Mouse (Mus musculus) midbrain, embryonic 15.5 days (tissue): ENCODE results near the gene Cpeb3. TPM values are rescaled to one million over a fixed set of nuclear protein-coding genes. Genes with fewer than 3 reads are reported as not detected.
"Not testable (repeated sequence)": the region's sequence is repeated elsewhere in the genome, so short reads cannot be mapped to it uniquely, and the experiment has no call there.

Experiments
- ATAC-seq: fragments of 200-750 bp; cut with Nextera tagmentation; replicated peaks from 2 replicates; pipeline ENCODE4 v1.8.0; 2017; ENCODE audit warnings: moderate TSS enrichment
- H3K27ac ChIP-seq: fragments of 300-500 bp; sonication (generic); 2 replicates; pipeline ENCODE4 v1.5.1; 2015; ENCODE audit warnings: mild to moderate bottlenecking, inconsistent platforms
- H3K27me3 ChIP-seq: fragments of 300-500 bp; sonication (generic); replicated peaks from 2 replicates; pipeline ENCODE4 v1.6.1; 2015; ENCODE audit warnings: inconsistent platforms
- H3K36me3 ChIP-seq: fragments of 300-500 bp; sonication (generic); replicated peaks from 2 replicates; pipeline ENCODE4 v1.6.1; 2015; ENCODE audit warnings: inconsistent platforms
- H3K4me1 ChIP-seq: fragments of 300-500 bp; sonication (generic); 2 replicates; pipeline ENCODE4 v1.6.1; 2015; ENCODE audit warnings: inconsistent platforms
- H3K4me2 ChIP-seq: fragments of 300-500 bp; sonication (generic); 2 replicates; pipeline ENCODE4 v1.6.1; 2015; ENCODE audit warnings: inconsistent platforms, mild to moderate bottlenecking, moderate library complexity
- H3K4me3 ChIP-seq: fragments of 300-500 bp; sonication (generic); 2 replicates; pipeline ENCODE4 v1.5.1; 2015; ENCODE audit warnings: mild to moderate bottlenecking, inconsistent platforms
- H3K9ac ChIP-seq: fragments of 300-500 bp; sonication (generic); 2 replicates; pipeline ENCODE4 v1.6.1; 2015; ENCODE audit warnings: mild to moderate bottlenecking, inconsistent platforms
- H3K9me3 ChIP-seq: fragments of 300-500 bp; sonication (generic); 2 replicates; pipeline ENCODE4 v1.6.1; 2016; ENCODE audit warnings: inconsistent platforms
- WGBS: fragments of 180-500 bp; shearing (Covaris S2); methylation state at CpG from one replicate; pipeline ENCODE4 v1.1.7; 2015; ENCODE audit warnings: mixed read lengths; 5-methylcytosine and 5-hydroxymethylcytosine counted together
- polyA plus RNA-seq: library from polyadenylated mRNA; unstranded; fragments of >200 nt; fragmentation: Nextera tagmentation; extraction: Ambion mirVana; gene quantifications from 2 replicates; pipeline ENCODE4 v1.2.1, GENCODE M21; 2015

Gene Cpeb3
- polyA plus RNA-seq, 1 experiment from 2014 or later, result 14.1 TPM

DNA sequence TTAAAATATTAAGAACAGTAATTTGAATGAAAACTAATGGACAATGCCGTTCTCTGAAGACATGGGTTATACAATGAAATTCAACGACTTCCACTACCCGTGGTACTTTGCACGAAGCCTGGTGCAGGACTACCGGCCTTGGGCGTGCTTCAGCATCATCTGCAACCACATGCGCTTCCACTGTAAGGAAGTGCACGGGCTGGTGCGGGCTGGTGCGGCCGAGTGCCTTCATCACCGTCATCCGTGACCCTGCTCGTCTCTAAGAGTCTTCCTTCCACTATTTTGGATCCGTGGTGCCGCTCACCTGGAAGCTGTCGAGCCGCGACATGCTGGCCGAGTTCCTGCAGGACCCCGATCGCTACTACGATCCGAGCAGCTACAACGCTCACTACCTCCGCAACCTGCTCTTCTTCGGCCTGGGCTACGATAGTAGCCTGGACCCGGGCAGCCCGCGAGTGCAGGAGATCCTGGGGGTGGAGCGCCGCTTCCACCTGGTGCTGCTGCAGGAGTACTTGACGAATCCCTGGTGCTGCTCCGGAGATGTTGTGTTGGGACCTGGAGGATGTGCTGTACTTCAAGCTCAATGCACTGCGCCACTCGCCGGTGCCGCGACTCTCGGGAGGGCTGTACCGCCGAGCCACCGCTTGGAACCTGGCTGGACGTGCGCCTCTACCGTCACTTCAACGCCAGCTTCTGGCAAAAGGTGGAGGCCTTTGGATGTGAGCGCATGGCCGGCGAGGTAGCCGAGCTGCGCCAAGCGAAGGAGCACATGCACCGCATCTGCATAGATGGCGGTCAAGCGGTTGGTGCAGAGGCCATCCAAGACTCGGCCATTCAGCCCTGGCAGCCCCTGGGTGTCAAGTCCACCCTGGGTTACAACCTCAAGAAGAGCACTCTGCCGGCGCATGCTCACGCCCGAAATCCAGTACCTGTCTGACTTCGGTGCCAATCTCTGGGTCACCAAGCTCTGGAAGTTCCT, 25.4 kb upstream of the Cpeb3 start:
- H3K27me3 ChIP-seq, result peaks cover 6% of the 10 kb centered on the region
- peak overlapping the region; percentile 73 for H3K4me2 ChIP-seq
- peak overlapping the region; percentile 50 for H3K9ac ChIP-seq
- H3K9me3 ChIP-seq, result no peaks in the 10 kb centered on the region
- WGBS, result 5% methylated on average over 63 of the region's 63 CpGs
- no peak overlapping the region for H3K27ac ChIP-seq
- peaks cover 21% of the 10 kb centered on the region for H3K4me1 ChIP-seq
- H3K4me3 ChIP-seq, result peak overlapping the region; percentile 43
- no peaks in the 10 kb centered on the region for H3K36me3 ChIP-seq
- peak; percentile 78 for ATAC-seq

GRCm38 (mm10) chr19:37232598-37232997, 24.2 kb upstream of the Cpeb3 start:
- 80% methylated on average over 9 of the region's 9 CpGs for WGBS
- H3K27ac ChIP-seq, ATAC-seq, H3K4me3 ChIP-seq, H3K4me2 ChIP-seq, H3K9me3 ChIP-seq, H3K27me3 ChIP-seq, H3K36me3 ChIP-seq, H3K9ac ChIP-seq: not testable (repeated sequence)
- H3K4me1 ChIP-seq, result peaks cover 10% of the 10 kb centered on the region

DNA sequence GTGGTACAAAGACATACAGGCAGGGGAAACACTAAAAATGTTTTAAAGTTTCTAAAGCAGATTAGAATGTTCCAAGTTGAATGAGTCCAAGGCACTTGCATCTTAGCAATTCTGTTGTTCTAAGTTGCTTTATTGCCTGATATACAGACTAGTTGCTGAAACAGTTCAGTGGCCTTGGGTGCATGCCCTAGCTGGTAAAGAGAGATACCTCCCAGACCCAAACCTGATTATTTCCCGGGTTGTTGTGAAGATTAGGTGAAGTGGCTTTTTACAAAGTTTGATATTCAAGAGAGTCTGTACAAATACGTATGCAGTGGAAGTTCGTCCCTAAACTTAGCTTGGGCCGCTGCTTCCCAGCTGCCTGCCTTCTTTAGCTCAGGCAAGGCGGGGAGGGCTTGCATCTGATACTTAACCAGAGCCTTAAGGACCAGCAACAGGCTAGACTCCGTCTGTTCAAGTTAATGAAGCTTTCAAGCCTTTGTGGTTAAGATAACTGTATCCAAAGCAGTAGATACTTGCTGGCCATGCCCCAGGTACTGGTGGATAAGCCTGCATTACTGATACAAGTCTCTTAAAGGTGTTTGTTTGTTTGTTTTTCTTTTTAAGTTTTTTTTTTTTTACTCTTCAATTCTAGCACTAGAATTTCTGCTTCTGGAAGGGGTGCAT, 16.9 kb upstream of the Cpeb3 start:
- H3K27me3 ChIP-seq, result no peaks in the 10 kb centered on the region
- no peaks in the 10 kb centered on the region for H3K9me3 ChIP-seq
- H3K9ac ChIP-seq, result no peak overlapping the region
- ATAC-seq, result no peak
- no peak overlapping the region for H3K4me2 ChIP-seq
- no peaks in the 10 kb centered on the region for H3K4me1 ChIP-seq
- no peak overlapping the region for H3K4me3 ChIP-seq
- H3K27ac ChIP-seq, result no peak overlapping the region
- H3K36me3 ChIP-seq, result peaks cover 9% of the 10 kb centered on the region; the same call in 1 of the 2 replicates
- WGBS, result 84% methylated on average over 6 of the region's 6 CpGs

DNA sequence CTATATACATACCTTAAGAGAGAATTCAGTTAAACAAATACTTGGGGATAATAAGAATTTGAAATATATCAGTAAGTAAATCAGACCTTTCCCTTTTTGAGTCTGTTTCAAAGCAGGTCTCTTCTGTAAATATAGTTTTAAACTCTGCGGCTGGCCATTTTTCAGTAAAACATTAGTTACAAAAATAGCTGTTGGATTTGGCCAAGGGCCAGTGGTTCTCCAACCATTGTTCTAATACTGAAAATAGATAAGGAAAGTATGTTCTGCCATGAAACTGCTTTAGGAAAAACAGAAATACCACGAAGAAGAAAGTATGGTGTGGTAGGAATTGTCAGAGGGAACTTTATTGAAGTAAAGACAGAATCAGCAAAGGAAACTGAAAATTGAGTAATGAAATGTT, 6.3 kb upstream of the Cpeb3 start:
- 88% methylated on average over 2 of the region's 2 CpGs for WGBS
- peaks cover 2% of the 10 kb centered on the region for H3K4me1 ChIP-seq
- no peak overlapping the region for H3K27ac ChIP-seq
- H3K36me3 ChIP-seq, result peaks cover 26% of the 10 kb centered on the region
- H3K9ac ChIP-seq, result no peak overlapping the region
- H3K4me3 ChIP-seq, result no peak overlapping the region
- no peaks in the 10 kb centered on the region for H3K9me3 ChIP-seq
- H3K4me2 ChIP-seq, result no peak overlapping the region
- H3K27me3 ChIP-seq, result no peaks in the 10 kb centered on the region
- no peak for ATAC-seq

GRCm38 (mm10) chr19:37211416-37211815, 3.0 kb upstream of the Cpeb3 start:
- 95% methylated on average over 3 of the region's 3 CpGs for WGBS
- Histone ChIP-seq H3K27ac (no peak overlapping the region), H3K27me3 (no peaks in the 10 kb centered on the region), H3K4me1 (peaks cover 16% of the 10 kb centered on the region), H3K4me2 (no peak overlapping the region), H3K36me3 (peaks cover 13% of the 10 kb centered on the region), H3K9ac (no peak overlapping the region), H3K4me3 (no peak overlapping the region), H3K9me3 (no peaks in the 10 kb centered on the region)
- no peak for ATAC-seq

- Histone ChIP-seq H3K9ac (no peak overlapping the region), H3K9me3 (no peaks in the 10 kb centered on the region), H3K4me3 (no peak overlapping the region), H3K27me3 (no peaks in the 10 kb centered on the region), H3K36me3 (peaks cover 9% of the 10 kb centered on the region), H3K4me2 (no peak overlapping the region), H3K4me1 (peaks cover 19% of the 10 kb centered on the region), H3K27ac (no peak overlapping the region)
- no peak for ATAC-seq
- WGBS, result 92% methylated on average over 4 of the region's 4 CpGs
These were observed 2.1 kb upstream of the Cpeb3 start for GRCm38 (mm10) chr19:37210457-37210856.

DNA sequence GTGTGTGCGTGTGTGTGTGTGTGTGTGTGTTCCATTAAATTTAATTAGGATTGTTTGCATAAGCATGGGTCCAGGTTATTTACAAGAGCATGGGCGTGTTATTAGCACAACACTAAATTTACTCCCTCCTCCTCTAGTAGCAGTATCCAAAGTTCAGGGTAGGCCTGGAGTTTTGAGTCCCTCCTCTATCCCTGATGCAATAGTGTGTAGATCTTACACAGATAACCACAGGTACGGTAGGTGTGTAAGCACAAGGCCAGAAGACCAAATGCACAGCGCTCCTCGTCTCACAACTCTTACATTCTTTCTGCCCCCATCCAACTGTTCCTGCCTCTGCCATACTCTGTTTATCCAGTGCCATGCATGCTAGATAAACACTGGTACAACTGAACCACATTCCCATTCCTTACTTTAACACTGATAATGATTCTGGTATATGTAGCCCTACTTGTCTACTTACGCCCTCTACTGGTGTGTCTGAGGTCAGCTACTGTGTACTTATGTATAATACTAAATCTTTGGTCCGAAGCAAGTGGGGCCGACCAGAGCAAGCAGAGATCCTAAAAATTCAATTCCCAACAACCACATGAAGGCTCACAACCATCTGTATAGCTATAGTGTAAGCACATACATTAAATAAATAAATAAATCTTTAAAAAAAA, 1.2 kb upstream of the Cpeb3 start:
- no peak overlapping the region for H3K4me3 ChIP-seq
- H3K27me3 ChIP-seq, result no peaks in the 10 kb centered on the region
- peaks cover 19% of the 10 kb centered on the region for H3K4me1 ChIP-seq
- H3K36me3 ChIP-seq, result peaks cover 8% of the 10 kb centered on the region
- 86% methylated on average over 8 of the region's 8 CpGs for WGBS
- no peak for ATAC-seq
- no peaks in the 10 kb centered on the region for H3K9me3 ChIP-seq
- H3K4me2 ChIP-seq, result peak overlapping the region; percentile 84
- no peak overlapping the region for H3K9ac ChIP-seq
- H3K27ac ChIP-seq, result no peak overlapping the region

GRCm38 (mm10) chr19:37208986-37209385, 585 bp upstream of the Cpeb3 start:
- ATAC-seq, result no peak
- no peaks in the 10 kb centered on the region for H3K9me3 ChIP-seq
- H3K27me3 ChIP-seq, result no peaks in the 10 kb centered on the region
- H3K27ac ChIP-seq, result no peak overlapping the region
- H3K9ac ChIP-seq, result peak overlapping the region; percentile 96; the same call in 1 of the 2 replicates
- H3K4me1 ChIP-seq, result peaks cover 19% of the 10 kb centered on the region
- peaks cover 8% of the 10 kb centered on the region for H3K36me3 ChIP-seq
- peak overlapping the region; percentile 84 for H3K4me2 ChIP-seq
- peak overlapping the region; percentile 91 for H3K4me3 ChIP-seq
- WGBS, result 87% methylated on average over 7 of the region's 7 CpGs

GRCm38 (mm10) chr19:37207303-37208175, 862 bp downstream of the Cpeb3 start, which contains the start of gene March5:
TSS of gene March5 (plus strand) at chr19:37207543.
- ATAC-seq, result peak; percentile 99
- no peaks in the 10 kb centered on the region for H3K9me3 ChIP-seq
- H3K4me1 ChIP-seq, result peaks cover 19% of the 10 kb centered on the region
- no peaks in the 10 kb centered on the region for H3K27me3 ChIP-seq
- WGBS, result under 1% methylated on average over 72 of the region's 94 CpGs
- peak within 1 kb of the TSS; percentile 85 for H3K27ac ChIP-seq
- peak within 1 kb of the TSS; percentile 84 for H3K4me2 ChIP-seq
- H3K9ac ChIP-seq, result peak within 1 kb of the TSS; percentile 96
- peak within 1 kb of the TSS; percentile 91 for H3K4me3 ChIP-seq
- H3K36me3 ChIP-seq, result peaks cover 8% of the 10 kb centered on the region

DNA sequence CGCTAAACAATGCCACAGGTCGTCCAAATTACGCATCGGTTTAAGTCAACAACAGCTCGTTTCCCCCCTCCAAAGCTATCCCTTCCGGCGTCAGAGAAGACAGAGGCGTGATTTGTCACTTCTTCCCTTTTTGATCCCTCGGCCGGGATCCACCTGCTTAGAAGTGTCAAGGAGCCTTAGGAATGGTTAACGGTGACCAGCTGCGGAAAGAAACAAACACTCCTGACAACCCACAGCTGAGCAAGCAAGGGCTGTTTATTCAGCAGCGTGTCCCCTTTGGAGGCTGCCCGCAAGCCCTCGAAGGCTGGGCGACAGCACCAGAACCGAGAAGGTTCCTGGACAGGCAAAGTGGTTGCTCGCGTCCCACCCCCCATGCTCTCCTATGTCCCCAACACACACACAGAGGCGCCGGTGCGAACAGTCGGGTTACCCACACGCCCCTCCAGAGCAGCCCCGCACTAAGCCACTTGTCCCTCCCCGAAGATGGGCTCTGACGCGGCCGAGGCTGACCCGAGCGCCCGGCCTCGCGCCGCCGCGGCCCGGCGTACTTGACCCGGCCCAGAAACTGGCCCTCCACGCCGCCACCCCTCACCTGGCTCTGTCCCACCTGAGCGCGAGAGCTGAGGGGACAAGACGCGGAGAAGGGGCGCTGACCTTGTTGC, 1.6 kb downstream of the Cpeb3 start:
- Histone ChIP-seq H3K4me2 (peak overlapping the region; percentile 84), H3K4me3 (peak overlapping the region; percentile 91), H3K36me3 (peaks cover 8% of the 10 kb centered on the region), H3K9ac (peak overlapping the region; percentile 96), H3K27ac (peak overlapping the region; percentile 85), H3K9me3 (no peaks in the 10 kb centered on the region), H3K27me3 (no peaks in the 10 kb centered on the region), H3K4me1 (peaks cover 19% of the 10 kb centered on the region)
- ATAC-seq, result peak; percentile 86
- under 1% methylated on average over 47 of the region's 47 CpGs for WGBS

- H3K27me3 ChIP-seq, H3K9ac ChIP-seq, H3K27ac ChIP-seq, H3K4me2 ChIP-seq, H3K4me3 ChIP-seq, H3K9me3 ChIP-seq, ATAC-seq, H3K36me3 ChIP-seq: not testable (repeated sequence)
- H3K4me1 ChIP-seq, result peaks cover 19% of the 10 kb centered on the region
These were observed 3.2 kb downstream of the Cpeb3 start for GRCm38 (mm10) chr19:37205155-37205554.
